Mouse (Mus musculus): ENCODE results near the gene Rgl1. TPM values are rescaled to one million over a fixed set of nuclear protein-coding genes. Genes with fewer than 3 reads are reported as not detected.
A peak's percentile ranks its signal among the peaks of the same experiment; 100 is the strongest.

Gene Rgl1
- polyA plus RNA-seq, 1 experiment from 2014 or later: 23.0 TPM

GRCm38 (mm10) chr1:152573470-152574059, 192.6 kb downstream of the Rgl1 start:
- H3K9ac ChIP-seq (ENCODE audit: low read length): no peak overlapping the region
- ATAC-seq (ENCODE audit: low FRiP score, low TSS enrichment): no peak
- no peaks in the 10 kb centered on the region for H3K36me3 ChIP-seq (ENCODE audit: control insufficient read depth, insufficient read depth, low read length)
- H3K9me3 ChIP-seq (ENCODE audit: control insufficient read depth, low read length): no peaks in the 10 kb centered on the region
- TF ChIP-seq CTCF (IDR thresholded peaks at IDR 0.05; ENCODE audit: low read depth) (no peak), EP300 (optimal IDR thresholded peaks at IDR 0.05) (no peak)
- H3K27me3 ChIP-seq (ENCODE audit: control insufficient read depth, insufficient read depth, low read length): no peaks in the 10 kb centered on the region
- no peak overlapping the region for H3K4me2 ChIP-seq (replicated peaks; ENCODE audit: low read depth)
- H3K4me3 ChIP-seq (ENCODE audit: low read depth, low read length): no peak overlapping the region
- H3K27ac ChIP-seq (replicated peaks): no peak overlapping the region
- DNase-seq (ENCODE audit: low spot score): no peak
- WGBS: 61% methylated on average over 8 of the region's 8 CpGs
- H3K4me1 ChIP-seq (replicated peaks; ENCODE audit: control insufficient read depth, insufficient read depth): peaks cover 5% of the 10 kb centered on the region

GRCm38 (mm10) chr1:152572755-152573469, 193.2 kb downstream of the Rgl1 start:
- TF ChIP-seq EP300 (optimal IDR thresholded peaks at IDR 0.05) (no peak), CTCF (IDR thresholded peaks at IDR 0.05; ENCODE audit: low read depth) (no peak)
- DNase-seq (ENCODE audit: low spot score): no peak
- Histone ChIP-seq H3K4me3 (ENCODE audit: low read depth, low read length) (no peak overlapping the region), H3K27ac (replicated peaks) (peak overlapping the region; percentile 61; the same call in 1 of the 2 replicates), H3K9ac (ENCODE audit: low read length) (no peak overlapping the region), H3K36me3 (ENCODE audit: control insufficient read depth, insufficient read depth, low read length) (no peaks in the 10 kb centered on the region), H3K27me3 (ENCODE audit: control insufficient read depth, insufficient read depth, low read length) (no peaks in the 10 kb centered on the region), H3K9me3 (ENCODE audit: control insufficient read depth, low read length) (no peaks in the 10 kb centered on the region), H3K4me2 (replicated peaks; ENCODE audit: low read depth) (no peak overlapping the region), H3K4me1 (replicated peaks; ENCODE audit: control insufficient read depth, insufficient read depth) (peaks cover 2% of the 10 kb centered on the region)
- WGBS: 40% methylated on average over 7 of the region's 7 CpGs
- no peak for ATAC-seq (ENCODE audit: low FRiP score, low TSS enrichment)

- Histone ChIP-seq H3K4me2 (replicated peaks; ENCODE audit: low read depth) (no peak overlapping the region), H3K27me3 (ENCODE audit: control insufficient read depth, insufficient read depth, low read length) (no peaks in the 10 kb centered on the region), H3K9me3 (ENCODE audit: control insufficient read depth, low read length) (no peaks in the 10 kb centered on the region), H3K27ac (replicated peaks) (no peak overlapping the region), H3K4me3 (ENCODE audit: low read depth, low read length) (no peak overlapping the region), H3K4me1 (replicated peaks; ENCODE audit: control insufficient read depth, insufficient read depth) (no peaks in the 10 kb centered on the region; the same call in 1 of the 2 replicates), H3K9ac (ENCODE audit: low read length) (no peak overlapping the region), H3K36me3 (ENCODE audit: control insufficient read depth, insufficient read depth, low read length) (no peaks in the 10 kb centered on the region)
- WGBS: 87% methylated on average over 14 of the region's 14 CpGs
- ATAC-seq (ENCODE audit: low FRiP score, low TSS enrichment) (no peak), DNase-seq (ENCODE audit: low spot score) (no peak)
- TF ChIP-seq CTCF (IDR thresholded peaks at IDR 0.05; ENCODE audit: low read depth) (no peak), EP300 (optimal IDR thresholded peaks at IDR 0.05) (no peak)
Observed at GRCm38 (mm10) chr1:152571340-152571739, 194.8 kb downstream of the Rgl1 start.

GRCm38 (mm10) chr1:152570681-152571080, 195.5 kb downstream of the Rgl1 start:
- H3K36me3 ChIP-seq (ENCODE audit: control insufficient read depth, insufficient read depth, low read length): no peaks in the 10 kb centered on the region
- no peak for TF ChIP-seq CTCF (IDR thresholded peaks at IDR 0.05; ENCODE audit: low read depth)
- TF ChIP-seq EP300 (optimal IDR thresholded peaks at IDR 0.05): no peak

GRCm38 (mm10) chr1:152563282-152563681, 202.9 kb downstream of the Rgl1 start:
- 79% methylated on average over 5 of the region's 5 CpGs for WGBS
- H3K27ac ChIP-seq (replicated peaks): no peak overlapping the region
- TF ChIP-seq CTCF (IDR thresholded peaks at IDR 0.05; ENCODE audit: low read depth): no peak
- H3K4me1 ChIP-seq (replicated peaks; ENCODE audit: control insufficient read depth, insufficient read depth): no peaks in the 10 kb centered on the region; the same call in 1 of the 2 replicates
- DNase-seq (ENCODE audit: low spot score) (no peak), ATAC-seq (ENCODE audit: low FRiP score, low TSS enrichment) (no peak)
- no peaks in the 10 kb centered on the region for H3K9me3 ChIP-seq (ENCODE audit: control insufficient read depth, low read length)
- H3K36me3 ChIP-seq (ENCODE audit: control insufficient read depth, insufficient read depth, low read length): no peaks in the 10 kb centered on the region
- no peaks in the 10 kb centered on the region for H3K27me3 ChIP-seq (ENCODE audit: control insufficient read depth, insufficient read depth, low read length)
- no peak overlapping the region for H3K9ac ChIP-seq (ENCODE audit: low read length)
- no peak overlapping the region for H3K4me2 ChIP-seq (replicated peaks; ENCODE audit: low read depth)
- H3K4me3 ChIP-seq (ENCODE audit: low read depth, low read length): no peak overlapping the region

More at GRCm38 (mm10) chr1:152570681-152571080, 195.5 kb downstream of the Rgl1 start:
- Histone ChIP-seq H3K4me3 (ENCODE audit: low read depth, low read length) (no peak overlapping the region), H3K4me2 (replicated peaks; ENCODE audit: low read depth) (no peak overlapping the region), H3K9me3 (ENCODE audit: control insufficient read depth, low read length) (no peaks in the 10 kb centered on the region), H3K4me1 (replicated peaks; ENCODE audit: control insufficient read depth, insufficient read depth) (no peaks in the 10 kb centered on the region; the same call in 1 of the 2 replicates), H3K27me3 (ENCODE audit: control insufficient read depth, insufficient read depth, low read length) (no peaks in the 10 kb centered on the region), H3K27ac (replicated peaks) (no peak overlapping the region; the same call in 1 of the 2 replicates), H3K9ac (ENCODE audit: low read length) (no peak overlapping the region)
- ATAC-seq (ENCODE audit: low FRiP score, low TSS enrichment): no peak
- no peak for DNase-seq (ENCODE audit: low spot score)
- 70% methylated on average over 9 of the region's 9 CpGs for WGBS

- Histone ChIP-seq H3K4me2 (replicated peaks; ENCODE audit: low read depth) (no peak overlapping the region), H3K9ac (ENCODE audit: low read length) (no peak overlapping the region), H3K4me1 (replicated peaks; ENCODE audit: control insufficient read depth, insufficient read depth) (no peaks in the 10 kb centered on the region; the same call in 1 of the 2 replicates), H3K4me3 (ENCODE audit: low read depth, low read length) (no peak overlapping the region), H3K27me3 (ENCODE audit: control insufficient read depth, insufficient read depth, low read length) (no peaks in the 10 kb centered on the region), H3K36me3 (ENCODE audit: control insufficient read depth, insufficient read depth, low read length) (no peaks in the 10 kb centered on the region), H3K27ac (replicated peaks) (no peak overlapping the region), H3K9me3 (ENCODE audit: control insufficient read depth, low read length) (no peaks in the 10 kb centered on the region)
- WGBS: 80% methylated on average over 6 of the region's 6 CpGs
- no peak for ATAC-seq (ENCODE audit: low FRiP score, low TSS enrichment)
- DNase-seq (ENCODE audit: low spot score): no peak
- TF ChIP-seq EP300 (optimal IDR thresholded peaks at IDR 0.05) (no peak), CTCF (IDR thresholded peaks at IDR 0.05; ENCODE audit: low read depth) (no peak)
Observed at GRCm38 (mm10) chr1:152562877-152563276, 203.3 kb downstream of the Rgl1 start.

All from stomach, postnatal 0 days (tissue).